Mouse (Mus musculus) myocyte (in vitro differentiated cells): ENCODE data around the gene Auh. TPM values are rescaled to one million over a fixed set of nuclear protein-coding genes. Genes with fewer than 3 reads are reported as not detected.

Source experiments
- H3K27me3 ChIP-seq: one replicate; pipeline ENCODE4 v1.6.1; 2011; ENCODE audit not compliant: control insufficient read depth, insufficient read depth, insufficient read length
- H3K36me3 ChIP-seq: one replicate; pipeline ENCODE4 v1.6.1; 2011; ENCODE audit not compliant: control insufficient read depth, insufficient read depth
- H3K4me2 ChIP-seq: one replicate; pipeline ENCODE4 v1.6.1; 2011; ENCODE audit warnings: low read depth, control low read depth
- H3K4me3 ChIP-seq: one replicate; pipeline ENCODE4 v1.5.1; 2011; ENCODE audit warnings: mild to moderate bottlenecking, control low read depth, moderate library complexity
- H3K79me2 ChIP-seq: one replicate; pipeline ENCODE4 v1.6.1; 2011; ENCODE audit not compliant: control insufficient read depth, insufficient read depth
- H3ac ChIP-seq: one replicate; pipeline ENCODE4 v1.6.1; 2011; ENCODE audit not compliant: control insufficient read depth, insufficient read length
- CEBPB ChIP-seq: IDR thresholded peaks from 2 replicates; pipeline ENCODE4 v1.6.1; 2011; ENCODE audit warnings: mild to moderate bottlenecking, moderate library complexity; ENCODE audit not compliant: poor library complexity, insufficient read depth, severe bottlenecking
- E2F4 ChIP-seq: IDR thresholded peaks from one replicate; pipeline ENCODE4 v1.6.1; 2011; ENCODE audit warnings: mild to moderate bottlenecking, control low read depth, moderate library complexity; ENCODE audit not compliant: insufficient read depth
- MAX ChIP-seq: IDR thresholded peaks from one replicate; pipeline ENCODE4 v1.6.1; 2011; ENCODE audit warnings: low read depth, mild to moderate bottlenecking, control low read depth
- MYOD1 ChIP-seq, 3 experiments: IDR thresholded peaks; one replicate each; pipeline ENCODE4 v1.6.1; 2011; ENCODE audit warnings: control low read depth in 2 of 3, low read depth in 2 of 3, mild to moderate bottlenecking in 2 of 3, moderate library complexity in 1 of 3; ENCODE audit not compliant: insufficient read length in 2 of 3, control insufficient read depth in 1 of 3
- MYOG ChIP-seq, 3 experiments: IDR thresholded peaks; one replicate each; pipeline ENCODE4 v1.6.1; 2011; ENCODE audit warnings: control low read depth in 2 of 3, low read depth in 2 of 3, mild to moderate bottlenecking in 2 of 3; ENCODE audit not compliant: insufficient read length in 2 of 3, control insufficient read depth in 1 of 3, insufficient read depth in 1 of 3
- POLR2A ChIP-seq: IDR thresholded peaks from one replicate; pipeline ENCODE4 v1.6.1; 2011; ENCODE audit warnings: low read depth, mild to moderate bottlenecking, control low read depth, moderate library complexity; ENCODE audit not compliant: insufficient read length
- POLR2AphosphoS2 ChIP-seq: IDR thresholded peaks from one replicate; pipeline ENCODE4 v1.6.1; 2011; ENCODE audit warnings: low read depth, control low read depth; ENCODE audit not compliant: insufficient read length
- REST ChIP-seq: IDR thresholded peaks from one replicate; pipeline ENCODE4 v1.6.1; 2011; ENCODE audit warnings: mild to moderate bottlenecking, control low read depth, moderate library complexity; ENCODE audit not compliant: insufficient read depth, insufficient read length
- SRF ChIP-seq: IDR thresholded peaks from one replicate; pipeline ENCODE4 v1.6.1; 2011; ENCODE audit warnings: low read depth; ENCODE audit not compliant: control insufficient read depth, insufficient read length
- TCF12 ChIP-seq: IDR thresholded peaks from one replicate; pipeline ENCODE4 v1.6.1; 2011; ENCODE audit warnings: mild to moderate bottlenecking, control low read depth; ENCODE audit not compliant: poor library complexity, insufficient read depth, severe bottlenecking
- TCF3 ChIP-seq: IDR thresholded peaks from one replicate; pipeline ENCODE4 v1.6.1; 2011; ENCODE audit warnings: low read depth, control low read depth; ENCODE audit not compliant: insufficient read length
- USF1 ChIP-seq: IDR thresholded peaks from one replicate; pipeline ENCODE4 v1.6.1; 2011; ENCODE audit warnings: low read depth, mild to moderate bottlenecking, control low read depth, moderate library complexity
- polyA plus RNA-seq: library from polyadenylated mRNA; unstranded; fragments of >200 nt; fragmentation: generic; extraction: Trizol; gene quantifications from one replicate; pipeline ENCODE4 v1.2.1, GENCODE M21; 2012; ENCODE audit warnings: missing spikeins

Gene Auh
- polyA plus RNA-seq, 1 experiment = 17.4 TPM

DNA sequence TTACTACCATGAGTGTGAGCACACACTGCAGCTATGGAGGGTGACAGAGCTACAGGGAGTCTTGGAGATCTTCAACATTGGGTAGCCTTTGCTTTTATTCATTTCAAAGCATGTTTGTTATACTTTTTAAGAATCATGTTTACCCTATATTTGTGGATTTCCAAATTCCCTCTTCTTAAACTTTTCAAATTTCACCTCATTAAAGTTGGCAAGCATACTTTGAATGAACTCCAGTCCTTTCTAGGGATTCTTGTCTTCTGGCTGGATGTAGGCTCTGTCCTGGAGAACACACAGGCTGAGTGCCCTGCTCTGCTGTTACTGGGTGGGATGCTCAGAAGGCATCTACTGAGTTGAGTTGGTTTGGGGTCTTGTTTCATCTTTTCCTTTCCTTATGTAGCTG is 102.8 kb downstream of the Auh start:
- no peak overlapping the region for H3ac ChIP-seq
- H3K4me3 ChIP-seq = no peak overlapping the region
- H3K4me2 ChIP-seq = no peak overlapping the region
- no peaks in the 10 kb centered on the region for H3K36me3 ChIP-seq
- H3K27me3 ChIP-seq = no peaks in the 10 kb centered on the region
- TF ChIP-seq E2F4 (no peak), SRF (no peak), MYOD1 (IDR thresholded peaks at IDR 0.05; ENCODE audit: control insufficient read depth in 1 of 3, insufficient read length in 2 of 3, low read depth in 2 of 3) (no peak), CEBPB (no peak), POLR2A (no peak), REST (no peak), TCF3 (no peak)
- H3K79me2 ChIP-seq = no peaks in the 10 kb centered on the region

DNA sequence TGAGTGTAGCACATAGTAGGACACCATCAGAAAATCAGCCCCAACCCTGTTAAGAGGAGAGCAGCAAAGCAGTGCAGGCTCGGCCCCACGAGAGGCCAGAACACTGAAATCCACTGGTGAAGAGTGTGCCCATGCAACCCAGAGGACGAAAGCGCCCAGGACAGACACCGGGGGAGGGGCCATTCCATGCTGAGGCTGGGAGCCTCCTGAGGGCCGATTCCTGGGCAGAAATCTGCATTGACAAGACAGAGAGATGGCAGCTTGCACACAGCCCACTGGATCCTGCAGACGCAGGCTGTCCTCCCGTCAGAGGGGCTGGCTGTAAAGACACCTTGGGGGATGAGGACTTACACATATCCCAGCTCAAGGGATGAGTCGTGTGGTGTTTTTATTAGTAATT is 104.7 kb downstream of the Auh start:
- Histone ChIP-seq H3K4me2 (no peak overlapping the region), H3K27me3 (no peaks in the 10 kb centered on the region), H3ac (no peak overlapping the region), H3K79me2 (no peaks in the 10 kb centered on the region), H3K4me3 (no peak overlapping the region), H3K36me3 (no peaks in the 10 kb centered on the region)
- TF ChIP-seq POLR2AphosphoS2 (no peak), MYOG (IDR thresholded peaks at IDR 0.05; ENCODE audit: control insufficient read depth in 1 of 3, insufficient read depth in 1 of 3, insufficient read length in 2 of 3, low read depth in 2 of 3) (no peak), CEBPB (no peak), USF1 (no peak), SRF (no peak), TCF3 (no peak), TCF12 (no peak), REST (no peak), MYOD1 (IDR thresholded peaks at IDR 0.05; ENCODE audit: control insufficient read depth in 1 of 3, insufficient read length in 2 of 3, low read depth in 2 of 3) (no peak), POLR2A (no peak), MAX (no peak), E2F4 (no peak)

DNA sequence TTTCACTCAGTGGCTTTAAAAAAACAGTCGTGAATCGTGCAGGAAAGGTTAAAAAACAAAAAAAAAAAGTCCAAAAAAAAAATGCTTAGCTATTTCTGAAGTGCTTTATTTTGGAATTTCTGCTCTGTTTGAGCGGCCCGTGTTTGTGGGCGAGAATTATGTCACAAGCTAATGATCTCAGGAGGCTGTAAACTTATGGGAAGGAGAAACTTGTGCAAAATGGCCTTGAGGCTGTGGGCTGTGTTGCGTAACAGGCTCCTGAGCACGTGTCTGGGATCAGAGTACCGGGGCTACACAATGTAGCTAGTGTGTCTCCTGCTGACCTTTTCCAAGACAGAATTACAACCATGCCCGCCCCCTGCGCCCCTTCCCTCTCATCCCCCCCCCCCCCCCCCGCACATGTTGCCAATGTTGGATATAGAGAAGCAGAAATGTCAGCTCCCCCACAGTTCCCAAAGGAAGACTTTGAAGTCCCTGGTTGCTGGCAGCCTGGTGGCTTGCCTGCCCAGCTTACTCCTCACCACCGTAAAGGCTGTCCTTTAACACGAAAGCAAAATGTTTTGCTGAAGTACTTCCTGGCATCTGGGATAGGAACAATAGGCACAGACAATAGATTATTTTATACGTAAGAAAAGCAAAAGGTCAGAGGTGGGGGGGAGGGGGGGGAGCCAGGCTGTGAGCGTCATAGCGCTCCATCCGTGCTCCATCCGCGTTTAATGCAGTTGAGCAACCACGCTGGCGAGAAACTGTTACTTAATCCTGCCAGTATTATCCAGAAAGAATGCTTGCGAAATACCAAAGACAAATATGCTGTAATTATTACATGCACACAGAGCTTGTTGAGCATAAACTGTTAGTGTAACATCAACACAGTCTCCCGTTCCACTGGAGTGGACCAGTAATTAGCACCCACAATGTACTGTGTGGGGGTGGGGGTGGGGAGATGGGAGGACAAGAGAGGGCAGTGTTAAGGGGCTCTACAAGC is 107.0 kb downstream of the Auh start:
- Histone ChIP-seq H3K4me3 (no peak overlapping the region), H3K4me2 (peak overlapping the region; percentile 51)
- TF ChIP-seq MYOG (IDR thresholded peaks at IDR 0.05; ENCODE audit: control insufficient read depth in 1 of 3, insufficient read depth in 1 of 3, insufficient read length in 2 of 3, low read depth in 2 of 3) = no peak
- no peak for TF ChIP-seq POLR2AphosphoS2
- no peak for TF ChIP-seq TCF3
- TF ChIP-seq REST = no peak
- no peak for TF ChIP-seq E2F4
- no peak for TF ChIP-seq MYOD1 (IDR thresholded peaks at IDR 0.05; ENCODE audit: control insufficient read depth in 1 of 3, insufficient read length in 2 of 3, low read depth in 2 of 3)
- no peak for TF ChIP-seq SRF
- TF ChIP-seq CEBPB = peak; percentile 98
- TF ChIP-seq MAX = no peak
- no peak for TF ChIP-seq TCF12
- no peak for TF ChIP-seq POLR2A
- TF ChIP-seq USF1 = peak; percentile 65

DNA sequence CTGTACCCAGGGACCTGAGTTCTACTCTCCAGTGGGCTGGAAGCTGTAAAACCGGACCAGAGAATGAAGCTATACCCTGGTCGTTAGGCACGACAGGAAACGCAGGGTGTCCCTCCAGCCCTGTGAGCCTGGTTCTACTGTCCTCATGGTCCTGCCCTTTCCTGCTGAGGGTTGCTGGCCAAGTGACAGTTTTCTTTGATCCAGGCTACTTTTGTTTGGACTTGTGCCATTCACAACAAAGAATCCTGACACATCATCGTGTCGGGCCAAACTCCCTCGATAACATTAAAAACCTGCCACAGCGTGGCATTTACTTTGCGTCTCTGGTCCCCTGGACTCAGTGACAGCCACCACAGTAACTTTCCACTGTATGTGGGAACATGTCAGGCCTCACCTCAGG is 107.9 kb downstream of the Auh start:
- peak overlapping the region; percentile 42 for H3K4me2 ChIP-seq
- H3K4me3 ChIP-seq = no peak overlapping the region
- H3K36me3 ChIP-seq = no peaks in the 10 kb centered on the region
- no peak overlapping the region for H3ac ChIP-seq
- no peaks in the 10 kb centered on the region for H3K79me2 ChIP-seq
- TF ChIP-seq MYOG (IDR thresholded peaks at IDR 0.05; ENCODE audit: control insufficient read depth in 1 of 3, insufficient read depth in 1 of 3, insufficient read length in 2 of 3, low read depth in 2 of 3) (no peak), TCF3 (no peak), SRF (no peak), TCF12 (no peak), CEBPB (no peak), POLR2A (no peak), REST (no peak), MYOD1 (IDR thresholded peaks at IDR 0.05; ENCODE audit: control insufficient read depth in 1 of 3, insufficient read length in 2 of 3, low read depth in 2 of 3) (no peak), MAX (no peak), USF1 (no peak), POLR2AphosphoS2 (no peak), E2F4 (no peak)
- H3K27me3 ChIP-seq = no peaks in the 10 kb centered on the region

More for the DNA sequence above, 107.0 kb downstream of the Auh start:
- Histone ChIP-seq H3K79me2 (no peaks in the 10 kb centered on the region), H3K27me3 (no peaks in the 10 kb centered on the region), H3K36me3 (no peaks in the 10 kb centered on the region), H3ac (no peak overlapping the region)
